Mouse (Mus musculus) ovary, adult 10 weeks (tissue): ENCODE measurements around the gene Ube2i. TPM values are rescaled to one million over a fixed set of nuclear protein-coding genes. Genes with fewer than 3 reads are reported as not detected.

Experiments used
- polyA plus RNA-seq: library from polyadenylated mRNA; stranded (reverse); fragments of 350-450 nt; fragmentation: Illumina TruSeq; extraction: RNeasy Lipid Tissue Mini Kit (QIAGEN cat#74804); gene quantifications from one replicate; pipeline ENCODE4 v1.2.3, GENCODE M21; 2014

Gene Ube2i
- polyA plus RNA-seq: 305 TPM

GRCm38 (mm10) chr17:25274571-25275346 is at the start of gene Ube2i:
Ube2i (minus strand) TSS chr17:25274622.

GRCm38 (mm10) chr17:25318354-25318753 is 43.9 kb upstream of the Ube2i start, which contains the start of gene Prss29:
Prss29 (plus strand) TSS chr17:25318654.

GRCm38 (mm10) chr17:25308346-25308745 is 33.9 kb upstream of the Ube2i start, which contains the start of gene Prss28:
Prss28 (plus strand) TSS chr17:25308646.

GRCm38 (mm10) chr17:25298094-25298493 is 23.7 kb upstream of the Ube2i start, which contains the start of gene Prss34:
Prss34 (plus strand) TSS chr17:25298394.

GRCm38 (mm10) chr17:25256140-25256754 is 18.2 kb downstream of the Ube2i start, which contains the start of gene Baiap3:
Baiap3 (minus strand) TSS chr17:25256364.

GRCm38 (mm10) chr17:25239695-25240636 is 34.5 kb downstream of the Ube2i start, which contains the start of the genes Gnptg and Tsr3:
Gnptg (minus strand) TSS chr17:25240124.
Tsr3 (plus strand) TSS chr17:25240170.

Other genes starting within 250 kb of the Ube2i start
- 8.2 TPM for gene Tmem204, start 191.0 kb downstream of the Ube2i start, polyA plus RNA-seq
- gene Telo2, start 158.7 kb downstream of the Ube2i start, polyA plus RNA-seq: 1.1 TPM
- gene Ptx4, start 153.9 kb downstream of the Ube2i start, polyA plus RNA-seq: not detected
- 3.7 TPM for gene Clcn7, start 141.2 kb downstream of the Ube2i start, polyA plus RNA-seq
- gene Ccdc154, start 112.2 kb downstream of the Ube2i start, polyA plus RNA-seq: not detected
- gene Gm38655, start 99.2 kb downstream of the Ube2i start, polyA plus RNA-seq: not detected
- gene BC003965, start 90.1 kb downstream of the Ube2i start, polyA plus RNA-seq: 19.2 TPM
- gene Unkl, start 86.2 kb downstream of the Ube2i start, polyA plus RNA-seq: 22.2 TPM
- gene Gnptg, start 34.5 kb downstream of the Ube2i start, polyA plus RNA-seq: 8.4 TPM
- 4.8 TPM for gene Tsr3, start 34.5 kb downstream of the Ube2i start, polyA plus RNA-seq
- not detected for gene Baiap3, start 18.3 kb downstream of the Ube2i start, polyA plus RNA-seq
- not detected for gene Prss34, start 23.8 kb upstream of the Ube2i start, polyA plus RNA-seq
- gene Prss28, start 34.0 kb upstream of the Ube2i start, polyA plus RNA-seq: not detected
- gene Prss29, start 44.0 kb upstream of the Ube2i start, polyA plus RNA-seq: not detected
- not detected for gene Tpsab1, start 70.9 kb upstream of the Ube2i start, polyA plus RNA-seq
- gene Tpsb2, start 91.7 kb upstream of the Ube2i start, polyA plus RNA-seq: not detected
- not detected for gene Tpsg1, start 94.7 kb upstream of the Ube2i start, polyA plus RNA-seq
- gene Cacna1h, start 159.2 kb upstream of the Ube2i start, polyA plus RNA-seq: 0.66 TPM
- not detected for gene Tekt4, start 180.0 kb upstream of the Ube2i start, polyA plus RNA-seq
- gene Sstr5, start 222.7 kb upstream of the Ube2i start, polyA plus RNA-seq: not detected